Mouse (Mus musculus) limb, embryonic 12.5 days (tissue): ENCODE results near the gene Tra2a. TPM values are rescaled to one million over a fixed set of nuclear protein-coding genes. Genes with fewer than 3 reads are reported as not detected.

ENCODE experiments used
- ATAC-seq: fragments of 200-750 bp; cut with Nextera tagmentation; 2 replicates; pipeline ENCODE4 v1.8.0; 2017; ENCODE audit warnings: low read depth, moderate TSS enrichment; ENCODE audit not compliant: insufficient number of reproducible peaks, insufficient read depth, low FRiP score, low TSS enrichment
- H3K27ac ChIP-seq: fragments of 300-500 bp; sonication (generic); 2 replicates; pipeline ENCODE4 v1.5.1; 2016; ENCODE audit warnings: mild to moderate bottlenecking, moderate library complexity
- H3K27me3 ChIP-seq: fragments of 300-500 bp; sonication (generic); 2 replicates; pipeline ENCODE4 v1.6.1; 2016; ENCODE audit warnings: mild to moderate bottlenecking, moderate library complexity
- H3K36me3 ChIP-seq: fragments of 300-500 bp; sonication (generic); 2 replicates; pipeline ENCODE4 v1.6.1; 2016; ENCODE audit warnings: mild to moderate bottlenecking, moderate library complexity
- H3K4me1 ChIP-seq: fragments of 300-500 bp; sonication (generic); replicated peaks from 2 replicates; pipeline ENCODE4 v1.6.1; 2016
- H3K4me2 ChIP-seq: fragments of 300-500 bp; sonication (generic); 2 replicates; pipeline ENCODE4 v1.6.1; 2016; ENCODE audit warnings: mild to moderate bottlenecking, moderate library complexity
- H3K4me3 ChIP-seq: fragments of 300-500 bp; sonication (generic); replicated peaks from 2 replicates; pipeline ENCODE4 v1.5.1; 2016; ENCODE audit warnings: mild to moderate bottlenecking
- H3K9ac ChIP-seq: fragments of 300-500 bp; sonication (generic); replicated peaks from 2 replicates; pipeline ENCODE4 v1.6.1; 2016; ENCODE audit warnings: mild to moderate bottlenecking, moderate library complexity
- H3K9me3 ChIP-seq: fragments of 300-500 bp; sonication (generic); 2 replicates; pipeline ENCODE4 v1.6.1; 2016; ENCODE audit warnings: mild to moderate bottlenecking, moderate library complexity
- WGBS: fragments of 180-500 bp; shearing (Covaris S2); methylation state at CpG from one replicate; pipeline ENCODE4 v1.1.7; 2016; 5-methylcytosine and 5-hydroxymethylcytosine counted together
- polyA plus RNA-seq: library from polyadenylated mRNA; unstranded; fragments of >200 nt; fragmentation: Nextera tagmentation; extraction: Ambion mirVana; gene quantifications from 2 replicates; pipeline ENCODE4 v1.2.1, GENCODE M21; 2016

The Tra2a gene
- polyA plus RNA-seq, 1 experiment from 2014 or later = 169 TPM

- ATAC-seq = no peak
- H3K9ac ChIP-seq = peak overlapping the region; percentile 78
- H3K4me1 ChIP-seq = peaks cover 18% of the 10 kb centered on the region
- H3K27ac ChIP-seq = peak overlapping the region; percentile 96
- 2% methylated on average over 11 of the region's 11 CpGs for WGBS
- H3K4me3 ChIP-seq = peak overlapping the region; percentile 62
- H3K36me3 ChIP-seq = no peaks in the 10 kb centered on the region
- H3K9me3 ChIP-seq = no peaks in the 10 kb centered on the region
- H3K4me2 ChIP-seq = peak overlapping the region; percentile 74
- no peaks in the 10 kb centered on the region for H3K27me3 ChIP-seq
These were observed 46.9 kb downstream of the Tra2a start for GRCm38 (mm10) chr6:49216811-49217542.

DNA sequence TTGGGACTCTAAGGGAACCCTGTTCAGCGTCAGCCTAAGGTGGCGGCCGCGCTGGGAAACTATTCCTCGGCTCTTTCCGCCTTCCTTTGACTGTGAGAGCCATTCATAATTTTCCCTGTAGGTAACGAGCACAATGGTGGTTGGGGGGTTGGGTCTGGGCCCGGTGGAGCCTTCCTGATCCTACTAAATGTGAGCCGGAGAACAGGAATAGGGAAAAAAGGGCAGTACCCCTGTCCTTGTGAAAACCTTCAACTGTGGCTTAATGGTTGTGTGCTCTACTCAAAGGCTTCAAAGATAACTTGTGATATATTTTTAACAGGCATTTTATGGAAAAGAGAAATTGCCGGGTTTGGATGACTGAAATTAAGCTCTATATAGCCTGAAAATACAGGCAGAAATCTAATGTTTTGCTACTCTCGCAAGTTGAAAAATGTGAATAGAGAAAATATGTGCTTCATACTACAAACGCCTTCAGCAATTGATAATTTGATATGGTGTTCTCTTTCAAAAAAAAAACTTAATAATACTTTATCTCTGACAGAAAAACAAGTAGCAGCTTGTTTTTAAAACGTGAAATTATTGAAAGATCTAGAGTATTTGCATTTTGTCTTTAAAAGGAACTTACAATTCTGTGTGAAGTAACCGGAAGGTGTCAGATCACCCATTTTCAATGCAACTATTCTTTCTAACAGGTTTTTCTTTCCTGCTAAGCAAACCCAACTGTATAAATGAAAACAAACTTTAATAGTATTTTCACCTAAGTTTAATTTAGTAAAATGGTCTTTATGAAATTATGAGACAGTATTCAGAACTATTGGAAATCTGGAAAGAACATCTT, 47.9 kb downstream of the Tra2a start:
- Histone ChIP-seq H3K4me3 (peak overlapping the region; percentile 98), H3K27me3 (no peaks in the 10 kb centered on the region), H3K27ac (peak overlapping the region; percentile 99), H3K4me2 (peak overlapping the region; percentile 91), H3K9ac (peak overlapping the region; percentile 98), H3K9me3 (no peaks in the 10 kb centered on the region), H3K4me1 (peaks cover 26% of the 10 kb centered on the region), H3K36me3 (no peaks in the 10 kb centered on the region)
- ATAC-seq = peak; percentile 7
- 2% methylated on average over 14 of the region's 14 CpGs for WGBS

GRCm38 (mm10) chr6:49214928-49215747, 48.7 kb downstream of the Tra2a start, which contains the start of gene Igf2bp3:
Igf2bp3 (minus strand) TSS chr6:49214957.
- H3K27ac ChIP-seq = peak within 1 kb of the TSS; percentile 99
- peak; percentile 72 for ATAC-seq

DNA sequence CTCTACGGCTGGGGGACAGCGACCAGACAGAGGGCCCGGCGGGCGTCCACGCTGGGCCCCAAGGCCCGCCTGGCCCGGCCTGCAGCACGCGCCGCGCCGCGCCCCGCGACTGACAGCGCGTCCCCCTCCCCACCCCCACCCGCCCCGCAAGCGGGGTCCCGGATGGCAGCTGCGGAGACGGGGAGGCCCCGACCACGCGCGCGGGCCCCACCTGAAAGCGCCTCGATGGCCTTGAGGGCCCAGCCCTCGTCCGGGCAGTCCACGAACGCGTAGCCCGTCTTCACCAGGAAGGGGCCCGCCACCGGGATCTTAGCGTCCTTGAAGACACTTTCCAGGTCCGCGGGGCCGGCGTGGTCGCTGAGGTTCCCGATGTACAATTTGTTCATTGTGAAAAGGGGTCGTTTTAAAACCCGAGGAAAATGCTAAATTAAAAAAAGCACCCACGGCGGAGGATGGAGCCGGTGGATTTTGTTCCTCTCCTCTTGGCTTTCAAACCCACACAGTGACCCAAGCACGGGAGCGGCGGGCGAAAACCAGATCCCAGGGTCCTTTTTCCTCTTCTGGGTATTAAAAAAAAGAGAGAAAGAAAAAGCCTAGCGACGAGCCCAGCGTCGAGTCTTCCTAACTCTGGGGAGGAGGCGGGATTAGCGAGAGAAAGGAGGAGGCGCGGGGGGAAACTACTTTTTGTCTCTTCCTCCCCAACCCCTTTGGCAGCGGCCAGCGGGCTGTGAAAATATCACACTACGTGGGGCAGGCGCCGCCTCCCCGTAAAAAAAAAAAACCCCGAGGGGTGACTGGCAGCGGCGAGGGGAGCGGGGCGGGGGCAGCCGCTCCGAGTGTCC, 49.5 kb downstream of the Tra2a start:
- Histone ChIP-seq H3K27me3 (no peaks in the 10 kb centered on the region), H3K9me3 (no peaks in the 10 kb centered on the region), H3K9ac (peak overlapping the region; percentile 98), H3K27ac (peak overlapping the region; percentile 99), H3K4me2 (peak overlapping the region; percentile 91), H3K4me1 (peaks cover 34% of the 10 kb centered on the region), H3K4me3 (peak overlapping the region; percentile 98), H3K36me3 (no peaks in the 10 kb centered on the region)
- under 1% methylated on average over 76 of the region's 76 CpGs for WGBS
- no peak for ATAC-seq

More at GRCm38 (mm10) chr6:49214928-49215747, 48.7 kb downstream of the Tra2a start, which contains the start of gene Igf2bp3:
- no peaks in the 10 kb centered on the region for H3K27me3 ChIP-seq
- H3K4me2 ChIP-seq = peak within 1 kb of the TSS; percentile 91
- peaks cover 32% of the 10 kb centered on the region for H3K4me1 ChIP-seq
- peak within 1 kb of the TSS; percentile 98 for H3K4me3 ChIP-seq
- peak within 1 kb of the TSS; percentile 98 for H3K9ac ChIP-seq
- no peaks in the 10 kb centered on the region for H3K9me3 ChIP-seq
- under 1% methylated on average over 67 of the region's 68 CpGs for WGBS
- H3K36me3 ChIP-seq = no peaks in the 10 kb centered on the region

GRCm38 (mm10) chr6:49213581-49214085, 50.2 kb downstream of the Tra2a start:
- peak overlapping the region; percentile 99 for H3K27ac ChIP-seq
- peaks cover 35% of the 10 kb centered on the region for H3K4me1 ChIP-seq
- H3K9ac ChIP-seq = peak overlapping the region; percentile 98
- H3K4me3 ChIP-seq = peak overlapping the region; percentile 98
- peak overlapping the region; percentile 91 for H3K4me2 ChIP-seq
- WGBS = under 1% methylated on average over 39 of the region's 50 CpGs
- peaks cover 5% of the 10 kb centered on the region; the same call in 1 of the 2 replicates for H3K36me3 ChIP-seq
- no peaks in the 10 kb centered on the region for H3K27me3 ChIP-seq
- ATAC-seq = no peak
- H3K9me3 ChIP-seq = no peaks in the 10 kb centered on the region

DNA sequence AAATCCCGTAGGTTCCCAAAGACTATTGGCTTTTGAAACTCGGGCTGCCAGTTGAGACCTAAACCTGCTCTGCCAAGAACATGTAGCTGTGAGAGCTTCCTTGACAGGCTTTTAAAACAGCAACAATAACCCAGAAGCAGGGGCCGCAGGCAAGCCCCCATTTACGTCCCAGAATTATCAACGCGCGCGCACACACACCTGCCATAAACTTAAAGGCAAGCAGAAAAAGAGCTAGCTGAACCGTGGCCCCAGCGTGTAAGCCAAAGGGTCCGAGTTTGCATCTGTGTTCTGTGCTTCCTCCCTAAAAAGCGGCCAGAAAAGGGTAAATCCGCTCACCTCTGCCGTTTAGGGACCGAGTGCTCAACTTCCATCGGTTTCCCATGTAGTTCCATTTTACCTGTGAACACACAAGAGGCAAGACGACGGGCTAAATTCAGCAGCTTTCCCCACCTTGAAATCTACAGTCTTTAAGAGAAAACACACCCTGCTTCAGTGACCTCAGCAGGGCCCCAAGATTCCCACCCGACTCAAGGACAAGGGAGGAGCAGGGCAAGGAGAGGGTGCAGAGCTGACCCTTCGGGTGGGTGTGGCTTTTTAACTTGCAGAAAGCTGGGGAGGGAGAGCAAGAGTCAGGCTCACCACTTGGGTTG, 50.8 kb downstream of the Tra2a start:
- Histone ChIP-seq H3K27ac (peak overlapping the region; percentile 99), H3K27me3 (no peaks in the 10 kb centered on the region), H3K4me2 (peak overlapping the region; percentile 91), H3K4me1 (peaks cover 35% of the 10 kb centered on the region), H3K9me3 (no peaks in the 10 kb centered on the region), H3K4me3 (peak overlapping the region; percentile 98), H3K9ac (peak overlapping the region; percentile 98), H3K36me3 (peaks cover 10% of the 10 kb centered on the region; the same call in 1 of the 2 replicates)
- WGBS = under 1% methylated on average over 20 of the region's 20 CpGs
- ATAC-seq = no peak

GRCm38 (mm10) chr6:49212141-49212540, 51.7 kb downstream of the Tra2a start:
- H3K4me1 ChIP-seq = peaks cover 35% of the 10 kb centered on the region
- peak overlapping the region; percentile 99; the same call in 1 of the 2 replicates for H3K27ac ChIP-seq
- no peak for ATAC-seq
- no peaks in the 10 kb centered on the region for H3K9me3 ChIP-seq
- peak overlapping the region; percentile 91 for H3K4me2 ChIP-seq
- peak overlapping the region; percentile 98; the same call in 1 of the 2 replicates for H3K9ac ChIP-seq
- H3K36me3 ChIP-seq = peaks cover 11% of the 10 kb centered on the region; the same call in 1 of the 2 replicates
- peak overlapping the region; percentile 98 for H3K4me3 ChIP-seq
- H3K27me3 ChIP-seq = no peaks in the 10 kb centered on the region
- 10% methylated on average over 4 of the region's 4 CpGs for WGBS

DNA sequence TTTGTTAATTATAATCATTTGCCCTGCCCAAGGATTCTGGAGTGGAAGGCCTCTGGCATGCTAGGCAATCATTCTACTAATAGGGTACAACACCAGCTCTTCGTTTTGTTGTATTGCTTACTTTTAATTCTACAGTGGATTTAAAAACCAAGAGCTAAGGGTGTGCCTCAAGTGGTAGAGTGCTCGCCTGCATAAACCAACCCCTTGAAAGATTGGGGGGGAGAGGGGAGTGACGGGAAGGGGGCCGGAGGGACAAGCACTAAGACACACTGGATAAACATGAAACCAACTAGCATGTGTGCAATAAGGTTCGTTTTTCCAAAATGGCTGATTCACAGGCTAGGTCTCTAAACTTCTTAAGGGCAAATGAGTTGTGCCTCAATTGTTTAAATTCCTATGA, 52.2 kb downstream of the Tra2a start:
- H3K4me2 ChIP-seq = peak overlapping the region; percentile 54
- H3K4me1 ChIP-seq = peaks cover 35% of the 10 kb centered on the region
- 0 out of 2 replicates have a peak overlapping the region, but pooled peaks have one; percentile 53 for H3K27ac ChIP-seq
- 27% methylated on average over 5 of the region's 5 CpGs for WGBS
- H3K9me3 ChIP-seq = no peaks in the 10 kb centered on the region
- 0 out of 2 replicates have a peak overlapping the region, but pooled peaks have one; percentile 11 for H3K4me3 ChIP-seq
- ATAC-seq = no peak
- no peak overlapping the region for H3K9ac ChIP-seq
- H3K36me3 ChIP-seq = peaks cover 14% of the 10 kb centered on the region
- H3K27me3 ChIP-seq = no peaks in the 10 kb centered on the region
